Mouse (Mus musculus) MEL (cell line): ENCODE data around the gene Cyp2f2. TPM values are rescaled to one million over a fixed set of nuclear protein-coding genes. Genes with fewer than 3 reads are reported as not detected.

Experiments used
- DNase-seq: peaks from one replicate; pipeline ENCODE4 v3.0.0; 2011; ENCODE audit warnings: low read depth, low spot score
- H3K27ac ChIP-seq: 2 replicates; pipeline ENCODE4 v1.5.1; 2012; ENCODE audit warnings: low read depth, mild to moderate bottlenecking, control low read depth, low read length, moderate library complexity; ENCODE audit not compliant: control insufficient read depth
- H3K27me3 ChIP-seq, 2 experiments: fragments of 150-350 bp in 1 of 2; sonication (generic) in 1 of 2; 2 replicates each; pipeline ENCODE4 v1.6.1; 2012; ENCODE audit warnings: low read length in 2 of 2, mild to moderate bottlenecking in 2 of 2, improper control_type of control experiment in 1 of 2, moderate library complexity in 1 of 2; ENCODE audit not compliant: insufficient read depth in 2 of 2, control insufficient read depth in 1 of 2
- H3K36me3 ChIP-seq, 2 experiments: 2 replicates each; pipeline ENCODE4 v1.6.1; 2012 to 2014; ENCODE audit warnings: low read length in 2 of 2, improper control_type of control experiment in 1 of 2, inconsistent platforms in 1 of 2, mild to moderate bottlenecking in 1 of 2; ENCODE audit not compliant: insufficient read depth in 2 of 2, control insufficient read depth in 1 of 2
- H3K4me1 ChIP-seq, 2 experiments: fragments of 150-350 bp in 1 of 2; sonication (generic) in 1 of 2; 2 replicates each; pipeline ENCODE4 v1.6.1; 2012; ENCODE audit warnings: low read length in 2 of 2, improper control_type of control experiment in 1 of 2, mild to moderate bottlenecking in 1 of 2; ENCODE audit not compliant: insufficient read depth in 2 of 2, control insufficient read depth in 1 of 2
- H3K4me3 ChIP-seq, 2 experiments: fragments of 150-350 bp in 1 of 2; sonication (generic) in 1 of 2; 2 replicates each; pipeline ENCODE4 v1.5.1; 2012; ENCODE audit warnings: low read depth in 2 of 2, low read length in 2 of 2, mild to moderate bottlenecking in 2 of 2, moderate library complexity in 2 of 2, control low read depth in 1 of 2, improper control_type of control experiment in 1 of 2; ENCODE audit not compliant: control insufficient read depth in 1 of 2, insufficient read depth in 1 of 2
- H3K79me2 ChIP-seq: 2 replicates; pipeline ENCODE4 v1.6.1; 2012; ENCODE audit warnings: mild to moderate bottlenecking, low read length, moderate library complexity; ENCODE audit not compliant: control insufficient read depth, poor library complexity, insufficient read depth
- H3K9ac ChIP-seq: 2 replicates; pipeline ENCODE4 v1.6.1; 2012; ENCODE audit warnings: low read depth, mild to moderate bottlenecking, control low read depth, low read length, moderate library complexity; ENCODE audit not compliant: control insufficient read depth, poor library complexity, severe bottlenecking
- H3K9me3 ChIP-seq: fragments of 150-350 bp; sonication (generic); replicated peaks from 2 replicates; pipeline ENCODE4 v1.6.1; 2012; ENCODE audit warnings: mild to moderate bottlenecking, low read length, improper control_type of control experiment, moderate library complexity; ENCODE audit not compliant: insufficient read depth
- BHLHE40 ChIP-seq: IDR thresholded peaks from 2 replicates; pipeline ENCODE4 v1.6.1; 2012; ENCODE audit warnings: low read depth, mild to moderate bottlenecking, inconsistent platforms, low read length, improper control_type of control experiment, borderline replicate concordance
- CHD2 ChIP-seq: IDR thresholded peaks from 2 replicates; pipeline ENCODE4 v1.6.1; 2011; ENCODE audit warnings: low read length, improper control_type of control experiment
- CTCF ChIP-seq, 3 experiments: IDR thresholded peaks in 2 of 3; conservative IDR thresholded peaks in 1 of 3; 2 replicates each; pipeline ENCODE4 v1.5.1; 2011 to 2012; ENCODE audit warnings: low read length in 3 of 3, low read depth in 2 of 3, mild to moderate bottlenecking in 2 of 3, improper control_type of control experiment in 1 of 3, inconsistent platforms in 1 of 3, mixed read lengths in 1 of 3, moderate library complexity in 1 of 3; ENCODE audit not compliant: control insufficient read depth in 1 of 3, insufficient read depth in 1 of 3, poor library complexity in 1 of 3, severe bottlenecking in 1 of 3
- E2F4 ChIP-seq: IDR thresholded peaks from 2 replicates; pipeline ENCODE4 v1.6.1; 2011; ENCODE audit warnings: low read depth, low read length, improper control_type of control experiment, borderline replicate concordance
- ELF1 ChIP-seq: IDR thresholded peaks from 2 replicates; pipeline ENCODE4 v1.6.1; 2014; ENCODE audit warnings: low read depth, mild to moderate bottlenecking, inconsistent platforms, low read length, improper control_type of control experiment, moderate library complexity
- ETS1 ChIP-seq: IDR thresholded peaks from 2 replicates; pipeline ENCODE4 v1.6.1; 2012; ENCODE audit warnings: low read depth, mild to moderate bottlenecking, inconsistent platforms, low read length, improper control_type of control experiment, moderate library complexity
- GABPA ChIP-seq: IDR thresholded peaks from 2 replicates; pipeline ENCODE4 v1.6.1; 2012; ENCODE audit warnings: low read depth, mild to moderate bottlenecking, inconsistent platforms, low read length, improper control_type of control experiment, moderate library complexity
- GATA1 ChIP-seq: IDR thresholded peaks from 2 replicates; pipeline ENCODE4 v1.6.1; 2011; ENCODE audit warnings: low read depth, low read length, improper control_type of control experiment
- JUND ChIP-seq: IDR thresholded peaks from 2 replicates; pipeline ENCODE4 v1.6.1; 2011; ENCODE audit warnings: low read depth, mild to moderate bottlenecking, improper control_type of control experiment, low read length
- KAT2A ChIP-seq: conservative IDR thresholded peaks from 2 replicates; pipeline ENCODE4 v1.6.1; 2012; ENCODE audit warnings: low read depth, low read length, improper control_type of control experiment, inconsistent platforms
- MAFK ChIP-seq: IDR thresholded peaks from 2 replicates; pipeline ENCODE4 v1.6.1; 2011; ENCODE audit warnings: low read depth, mild to moderate bottlenecking, low read length, improper control_type of control experiment, borderline replicate concordance
- MAX ChIP-seq: IDR thresholded peaks from 2 replicates; pipeline ENCODE4 v1.6.1; 2011; ENCODE audit warnings: low read length, improper control_type of control experiment
- MAZ ChIP-seq: IDR thresholded peaks from 2 replicates; pipeline ENCODE4 v1.6.1; 2012; ENCODE audit warnings: low read depth, mild to moderate bottlenecking, inconsistent platforms, low read length, improper control_type of control experiment
- MEF2A ChIP-seq: IDR thresholded peaks from 2 replicates; pipeline ENCODE4 v1.6.1; 2014; ENCODE audit warnings: low read depth, mild to moderate bottlenecking, inconsistent platforms, low read length, improper control_type of control experiment; ENCODE audit not compliant: poor library complexity, insufficient replicate concordance, severe bottlenecking; ENCODE audit errors: extremely low read depth
- MXI1 ChIP-seq: IDR thresholded peaks from 2 replicates; pipeline ENCODE4 v1.6.1; 2011; ENCODE audit warnings: mild to moderate bottlenecking, low read depth, low read length, improper control_type of control experiment
- MYB ChIP-seq: IDR thresholded peaks from 2 replicates; pipeline ENCODE4 v1.6.1; 2011; ENCODE audit warnings: mild to moderate bottlenecking, low read depth, low read length, improper control_type of control experiment
- MYC ChIP-seq: IDR thresholded peaks from 2 replicates; pipeline ENCODE4 v1.6.1; 2011; ENCODE audit warnings: low read depth, mild to moderate bottlenecking, low read length, improper control_type of control experiment, moderate library complexity
- NELFE ChIP-seq: IDR thresholded peaks from 2 replicates; pipeline ENCODE4 v1.6.1; 2011; ENCODE audit warnings: low read depth, low read length, improper control_type of control experiment
- NRF1 ChIP-seq: IDR thresholded peaks from 2 replicates; pipeline ENCODE4 v1.6.1; 2014; ENCODE audit warnings: low read depth, mild to moderate bottlenecking, inconsistent platforms, low read length, improper control_type of control experiment, moderate library complexity; ENCODE audit not compliant: poor library complexity, insufficient read depth, severe bottlenecking
- POLR2A ChIP-seq, 2 experiments: IDR thresholded peaks; 2 replicates each; pipeline ENCODE4 v1.6.1; 2011 to 2012; ENCODE audit warnings: low read length in 2 of 2, mild to moderate bottlenecking in 2 of 2, control low read depth in 1 of 2, improper control_type of control experiment in 1 of 2, low read depth in 1 of 2, moderate library complexity in 1 of 2; ENCODE audit not compliant: control insufficient read depth in 1 of 2, insufficient read depth in 1 of 2, poor library complexity in 1 of 2
- POLR2AphosphoS2 ChIP-seq: IDR thresholded peaks from 2 replicates; pipeline ENCODE4 v1.6.1; 2011; ENCODE audit warnings: low read length, improper control_type of control experiment
- POLR2AphosphoS5 ChIP-seq: IDR thresholded peaks from 2 replicates; pipeline ENCODE4 v1.6.1; 2012; ENCODE audit warnings: low read depth, borderline replicate concordance, mild to moderate bottlenecking, inconsistent platforms, low read length, moderate library complexity, mixed read lengths
- RAD21 ChIP-seq: IDR thresholded peaks from 2 replicates; pipeline ENCODE4 v1.6.1; 2011; ENCODE audit warnings: mild to moderate bottlenecking, low read depth, low read length, improper control_type of control experiment
- RCOR1 ChIP-seq: IDR thresholded peaks from 2 replicates; pipeline ENCODE4 v1.6.1; 2012; ENCODE audit warnings: low read depth, mild to moderate bottlenecking, inconsistent platforms, low read length, improper control_type of control experiment
- SIN3A ChIP-seq: IDR thresholded peaks from 2 replicates; pipeline ENCODE4 v1.6.1; 2012; ENCODE audit warnings: low read length, improper control_type of control experiment, inconsistent platforms
- TAL1 ChIP-seq: IDR thresholded peaks from 2 replicates; pipeline ENCODE4 v1.6.1; 2012; ENCODE audit warnings: mild to moderate bottlenecking, inconsistent platforms, low read length, moderate library complexity, mixed read lengths
- TBP ChIP-seq: IDR thresholded peaks from 2 replicates; pipeline ENCODE4 v1.8.0; 2011; ENCODE audit warnings: low read depth, low read length, improper control_type of control experiment
- TCF12 ChIP-seq: IDR thresholded peaks from 2 replicates; pipeline ENCODE4 v1.6.1; 2014; ENCODE audit warnings: low read depth, mild to moderate bottlenecking, inconsistent platforms, low read length, improper control_type of control experiment, moderate library complexity
- UBTF ChIP-seq: IDR thresholded peaks from 2 replicates; pipeline ENCODE4 v1.6.1; 2012; ENCODE audit warnings: low read depth, mild to moderate bottlenecking, inconsistent platforms, low read length, improper control_type of control experiment, moderate library complexity, borderline replicate concordance; ENCODE audit not compliant: insufficient read depth
- USF1 ChIP-seq: IDR thresholded peaks from 2 replicates; pipeline ENCODE4 v1.6.1; 2014; ENCODE audit warnings: low read depth, mild to moderate bottlenecking, inconsistent platforms, low read length, improper control_type of control experiment, moderate library complexity
- USF2 ChIP-seq, 2 experiments: IDR thresholded peaks; 2 replicates each; pipeline ENCODE4 v1.6.1; 2011 to 2012; ENCODE audit warnings: improper control_type of control experiment in 2 of 2, low read length in 2 of 2, borderline replicate concordance in 1 of 2, inconsistent platforms in 1 of 2, low read depth in 1 of 2, mild to moderate bottlenecking in 1 of 2; ENCODE audit not compliant: insufficient read depth in 1 of 2
- ZKSCAN1 ChIP-seq: IDR thresholded peaks from 2 replicates; pipeline ENCODE4 v1.6.1; 2012; ENCODE audit warnings: low read depth, mild to moderate bottlenecking, inconsistent platforms, low read length, improper control_type of control experiment, moderate library complexity
- ZMIZ1 ChIP-seq: IDR thresholded peaks from 2 replicates; pipeline ENCODE4 v1.6.1; 2012; ENCODE audit warnings: low read depth, mild to moderate bottlenecking, inconsistent platforms, low read length, improper control_type of control experiment, moderate library complexity
- ZNF384 ChIP-seq: IDR thresholded peaks from 2 replicates; pipeline ENCODE4 v1.6.1; 2012; ENCODE audit warnings: low read depth, mild to moderate bottlenecking, inconsistent platforms, low read length, improper control_type of control experiment
- polyA plus RNA-seq, 2 experiments: library from polyadenylated mRNA; stranded (reverse) in 1 of 2; unstranded in 1 of 2; fragments of >175 nt in 1 of 2; fragments of >200 nt in 1 of 2; gene quantifications; 2 replicates each; pipeline versions ENCODE4 v1.2.1 to v1.2.4; 2012; ENCODE audit warnings: low replicate concordance in 2 of 2, low read depth in 1 of 2; ENCODE audit not compliant: insufficient read length in 2 of 2, insufficient read depth in 1 of 2, missing spikeins in 1 of 2
- total RNA-seq: library from RNA; depleted of rRNA; stranded (reverse); fragments of 300-350 nt; gene quantifications from 2 replicates; pipeline ENCODE4 v1.2.3, GENCODE M21; 2012

The Cyp2f2 gene
- total and polyA plus RNA-seq, 3 experiments, result not detected

DNA sequence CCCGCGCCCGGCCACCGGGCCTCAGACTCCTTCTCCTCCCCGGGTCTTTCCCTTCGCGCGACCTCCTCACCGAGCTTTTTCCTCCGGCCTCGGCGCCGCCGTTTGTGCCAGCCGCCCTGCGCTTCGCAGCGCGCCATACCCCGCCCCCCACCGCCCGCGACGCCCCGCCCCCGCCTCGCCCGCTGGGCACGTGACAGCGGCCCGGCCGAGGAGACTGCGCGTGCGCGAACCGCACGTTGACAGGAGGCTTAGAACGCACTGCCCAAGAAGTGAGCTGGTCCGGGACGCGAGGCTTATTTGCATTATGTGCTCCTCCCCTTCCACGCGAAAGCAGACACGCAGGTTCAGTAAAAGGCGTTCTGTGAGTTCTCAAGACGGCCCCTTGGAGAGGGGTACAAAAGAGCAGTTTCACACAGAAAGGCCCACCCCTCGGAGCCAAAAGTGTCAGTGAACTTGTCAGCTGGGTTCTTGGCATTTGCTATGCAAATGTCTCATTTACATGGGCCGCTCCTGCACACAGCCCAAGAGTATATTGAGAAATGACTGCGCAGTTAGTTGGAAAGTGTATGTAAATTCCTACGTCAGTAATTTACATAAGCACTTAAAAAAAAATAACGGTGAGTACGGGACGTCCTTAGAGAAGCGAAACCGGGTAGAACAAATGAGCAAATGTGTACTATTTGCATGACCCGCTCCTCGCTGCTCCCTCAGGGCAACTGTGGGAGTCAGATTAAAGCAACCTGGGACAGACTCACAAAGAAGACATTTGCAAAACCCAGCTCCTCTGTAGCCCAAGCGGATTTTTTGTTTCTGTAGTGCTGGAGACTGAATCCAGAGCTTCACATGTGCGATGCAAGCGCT is 47.1 kb downstream of the Cyp2f2 start, which contains the start of gene Egln2:
Gene Egln2, minus strand, starts transcription at position 189 of the 861 bp plus-strand sequence.
- no peaks in the 10 kb centered on the region for H3K9me3 ChIP-seq
- peak within 1 kb of the TSS; percentile 90 for H3K9ac ChIP-seq
- peaks cover 0 to 3% of the 10 kb centered on the region in 2 experiments; a peak in 1 of 4 replicates for H3K36me3 ChIP-seq
- peak; percentile 96 for DNase-seq
- H3K79me2 ChIP-seq, result peaks cover 11% of the 10 kb centered on the region
- peak within 1 kb of the TSS; percentile 90 to 94 for H3K4me3 ChIP-seq
- H3K4me1 ChIP-seq, result peaks cover 7 to 10% of the 10 kb centered on the region in 2 experiments; a peak in 3 of 4 replicates
- H3K27ac ChIP-seq, result peak within 1 kb of the TSS; percentile 96
- H3K27me3 ChIP-seq, result no peaks in the 10 kb centered on the region
- TF ChIP-seq SIN3A (peak; percentile 90), USF1 (peak; percentile 94), GATA1 (no peak), MXI1 (peak; percentile 91), ZNF384 (peak; percentile 97), RCOR1 (no peak), MAX (peak; percentile 85), NRF1 (peak; percentile 69), MEF2A (no peak), ETS1 (peak; percentile 82), E2F4 (no peak), TAL1 (no peak), MYB (peak; percentile 74; the same call in 1 of the 2 replicates), POLR2A (IDR thresholded peaks at IDR 0.05; ENCODE audit: control insufficient read depth in 1 of 2, insufficient read depth in 1 of 2, low read depth in 1 of 2, low read length in 2 of 2, poor library complexity in 1 of 2) (peak; percentile 74 to 87), CHD2 (no peak; the same call in 1 of the 2 replicates), POLR2AphosphoS5 (no peak), NELFE (peak; percentile 79), CTCF (IDR thresholded peaks at IDR 0.05 in 2 of 3, conservative IDR thresholded peaks at IDR 0.05 in 1 of 3; ENCODE audit: control insufficient read depth in 1 of 3, insufficient read depth in 1 of 3, low read depth in 2 of 3, low read length in 3 of 3, poor library complexity in 1 of 3, severe bottlenecking in 1 of 3) (no peak), TBP (peak; percentile 90), MAZ (no peak; the same call in none of the 2 replicates), MAFK (no peak), MYC (no peak; the same call in 1 of the 2 replicates), ELF1 (0 out of 2 replicates have a peak, but pooled peaks have one; percentile 5), UBTF (no peak), JUND (no peak), TCF12 (no peak), USF2 (IDR thresholded peaks at IDR 0.05; ENCODE audit: borderline replicate concordance in 1 of 2, insufficient read depth in 1 of 2, low read depth in 1 of 2, low read length in 2 of 2) (peak in 1 of 2 experiments; percentile 70; a peak in 2 of 4 replicates), POLR2AphosphoS2 (peak; percentile 84; the same call in 1 of the 2 replicates), BHLHE40 (peak; percentile 91), RAD21 (no peak), ZKSCAN1 (0 out of 2 replicates have a peak, but pooled peaks have one; percentile 33), GABPA (no peak), ZMIZ1 (peak; percentile 53; the same call in 1 of the 2 replicates), KAT2A (0 out of 2 replicates have a peak, but pooled peaks have one; percentile 33)
